ENCODE assay signal across 12 mouse cellular contexts in genomic region chr7:143343781-143344306, GRCm38 (mm10).
DNase-seq lines count a peak whose midpoint lies in the region; ATAC-seq lines count a peak whose summit lies in the region.
"Had no signal": no experiment of that assay in that cellular context is flagged by ENCODE, and none has a peak within 500 bp of the region (broad histone marks: within the 10 kb centered on the region; RNA-seq: fewer than 3 reads in every experiment).

No protein-coding gene starts in this region.

- peak overlapping the region; percentile 62 for H3K27ac ChIP-seq in heart, embryonic 10.5 days
- no peak overlapping the region for H3K27ac ChIP-seq in midbrain, embryonic 11.5 days (ENCODE audit: low read depth, low read length)
- H3K27ac ChIP-seq in midbrain, embryonic 10.5 days (replicated peaks), result no peak overlapping the region
- H3K27ac ChIP-seq: left cerebral cortex, adult 2 months had no signal

- no peak for ATAC-seq in midbrain, embryonic 11.5 days (ENCODE audit: low FRiP score)
- ATAC-seq: activated CD4-positive, CD25-positive, alpha-beta regulatory T cell, adult 4 months had no signal

- no peak for DNase-seq in heart, embryonic 10.5 days (ENCODE audit: low spot score)
- no peak for DNase-seq in heart, adult 11 months
- DNase-seq in midbrain, embryonic 11.5 days (ENCODE audit: low spot score, missing footprints), result peak; percentile 71
- no peak for DNase-seq in midbrain, embryonic 10.5 days (ENCODE audit: low spot score)
- peak; percentile 19 to 43 for DNase-seq in kidney, postnatal 36 days
- DNase-seq in retina, postnatal 7 days (ENCODE audit: low read depth, low spot score), result peak; percentile 35
- DNase-seq in spleen, postnatal 14 days (ENCODE audit: low spot score in 2 of 2), result no peak
- no peak for DNase-seq in testis, postnatal 14 days (ENCODE audit: low spot score)
- DNase-seq: cerebellum, adult 9-10 months; gastrocnemius, postnatal 14 days had no signal

- 42% methylated on average over 12 of the region's 12 CpGs for WGBS in heart, embryonic 10.5 days
- WGBS in midbrain, embryonic 11.5 days, result 49% methylated on average over 12 of the region's 12 CpGs
- WGBS in midbrain, embryonic 10.5 days, result 64% methylated on average over 12 of the region's 12 CpGs

- peaks cover 40% of the 10 kb centered on the region for H3K4me1 ChIP-seq in heart, embryonic 10.5 days
- H3K4me1 ChIP-seq in midbrain, embryonic 11.5 days (ENCODE audit: control insufficient read depth, insufficient read depth, low read length), result no peaks in the 10 kb centered on the region
- peaks cover 12% of the 10 kb centered on the region for H3K4me1 ChIP-seq in midbrain, embryonic 10.5 days

- H3K27me3 ChIP-seq in heart, embryonic 10.5 days (ENCODE audit: insufficient read depth, poor library complexity, severe bottlenecking), result 0 out of 2 replicates have a peak, but pooled peaks cover 2% of the 10 kb centered on the region
- H3K27me3 ChIP-seq in midbrain, embryonic 11.5 days (ENCODE audit: control insufficient read depth, insufficient read depth, low read length), result no peaks in the 10 kb centered on the region
- peaks cover 63% of the 10 kb centered on the region for H3K27me3 ChIP-seq in midbrain, embryonic 10.5 days (ENCODE audit: low read depth, poor library complexity, severe bottlenecking)

- no peaks in the 10 kb centered on the region for H3K36me3 ChIP-seq in heart, embryonic 10.5 days
- H3K36me3 ChIP-seq in midbrain, embryonic 11.5 days (ENCODE audit: control insufficient read depth, insufficient read depth, low read length), result no peaks in the 10 kb centered on the region
- H3K36me3 ChIP-seq in midbrain, embryonic 10.5 days, result no peaks in the 10 kb centered on the region

- no peak overlapping the region for H3K9ac ChIP-seq in midbrain, embryonic 11.5 days (ENCODE audit: low read length)

- H3K4me2 ChIP-seq in midbrain, embryonic 11.5 days, result no peak overlapping the region

- H3K4me3 ChIP-seq in heart, embryonic 10.5 days, result no peak overlapping the region
- H3K4me3 ChIP-seq in midbrain, embryonic 11.5 days (ENCODE audit: low read depth, low read length), result no peak overlapping the region
- no peak overlapping the region for H3K4me3 ChIP-seq in midbrain, embryonic 10.5 days
- H3K4me3 ChIP-seq: left cerebral cortex, adult 2 months had no signal

- H3K9me3 ChIP-seq in heart, embryonic 10.5 days, result no peaks in the 10 kb centered on the region
- no peaks in the 10 kb centered on the region for H3K9me3 ChIP-seq in midbrain, embryonic 11.5 days (ENCODE audit: control insufficient read depth, low read length)
- H3K9me3 ChIP-seq in midbrain, embryonic 10.5 days (replicated peaks), result no peaks in the 10 kb centered on the region

Comparison
In these comparisons a context has a peak if more than half of its experiments do, and no peak if none do; other contexts are left out.
1. DNase-seq: peak in midbrain, embryonic 11.5 days (single experiment), kidney, postnatal 36 days (2 of 2) and retina, postnatal 7 days (single experiment); none in heart, embryonic 10.5 days (single experiment), heart, adult 11 months (single experiment), midbrain, embryonic 10.5 days (single experiment), spleen, postnatal 14 days (0 of 2) and testis, postnatal 14 days (single experiment).